Mouse (Mus musculus): Measurements from ENCODE around the gene Fyb. TPM values are rescaled to one million over a fixed set of nuclear protein-coding genes. Genes with fewer than 3 reads are reported as not detected.
A peak's percentile ranks its signal among the peaks of the same experiment; 100 is the strongest.

Fyb gene
- total RNA-seq (2021): 27.8 and 49.3 TPM in 2 replicates
- long read RNA-seq, experiment 1: 0 reads
- long read RNA-seq, experiment 2: 0 reads

GRCm38 (mm10) chr15:6522653-6523167 lies at the start of gene Fyb:
Fyb (plus strand) TSS chr15:6522853.
- no peak for DNase-seq

- DNase-seq: no peak
These were observed 39.1 kb upstream of the Fyb start for GRCm38 (mm10) chr15:6483561-6483960.

GRCm38 (mm10) chr15:6492386-6492785 lies 30.3 kb upstream of the Fyb start:
- DNase-seq: no peak

GRCm38 (mm10) chr15:6498396-6499070 lies 24.1 kb upstream of the Fyb start:
- no peak for DNase-seq

- peak; percentile 30 for DNase-seq
These were observed 21.9 kb upstream of the Fyb start for GRCm38 (mm10) chr15:6500787-6501186.

- no peak for DNase-seq
These were observed 5.1 kb upstream of the Fyb start for GRCm38 (mm10) chr15:6517525-6517924.

- no peak for DNase-seq
These were observed 3.0 kb upstream of the Fyb start for GRCm38 (mm10) chr15:6519417-6520255.

GRCm38 (mm10) chr15:6520505-6521155 lies 2.0 kb upstream of the Fyb start:
- no peak for DNase-seq

GRCm38 (mm10) chr15:6524801-6525200 lies 2.1 kb downstream of the Fyb start:
- DNase-seq: no peak

- no peak for DNase-seq
These were observed 2.7 kb downstream of the Fyb start for GRCm38 (mm10) chr15:6525386-6525785.

- DNase-seq: no peak
These were observed 11.2 kb downstream of the Fyb start for GRCm38 (mm10) chr15:6533858-6534343.

GRCm38 (mm10) chr15:6534592-6534991 lies 11.9 kb downstream of the Fyb start:
- DNase-seq: no peak

- no peak for DNase-seq
These were observed 17.1 kb downstream of the Fyb start for GRCm38 (mm10) chr15:6539639-6540338.

GRCm38 (mm10) chr15:6548911-6549310 lies 26.3 kb downstream of the Fyb start:
- no peak for DNase-seq

- DNase-seq: no peak
These were observed 29.2 kb downstream of the Fyb start for GRCm38 (mm10) chr15:6551875-6552274.

GRCm38 (mm10) chr15:6554742-6555141 lies 32.1 kb downstream of the Fyb start:
- DNase-seq: no peak

- no peak for DNase-seq
These were observed 32.9 kb downstream of the Fyb start for GRCm38 (mm10) chr15:6555536-6555935.

- no peak for DNase-seq
These were observed 33.6 kb downstream of the Fyb start for GRCm38 (mm10) chr15:6556272-6556671.

- DNase-seq: no peak
These were observed 34.3 kb downstream of the Fyb start for GRCm38 (mm10) chr15:6556911-6557310.

GRCm38 (mm10) chr15:6557552-6557951 lies 34.9 kb downstream of the Fyb start:
- no peak for DNase-seq

- DNase-seq: no peak
These were observed 36.5 kb downstream of the Fyb start for GRCm38 (mm10) chr15:6559188-6559587.

GRCm38 (mm10) chr15:6560696-6561095 lies 38.0 kb downstream of the Fyb start:
- no peak for DNase-seq

All from adrenal gland, postnatal 14 days (tissue).